Mouse (Mus musculus): ENCODE measurements at regions not wholly inside any gene's neighbourhood (a gene's known extent, or its start where the extent isn't known, plus 50 kb on each side); places are given as distances from the start of the nearest gene placed in this dataset.
A peak's percentile ranks its signal among the peaks of the same experiment; 100 is the strongest.

DNA sequence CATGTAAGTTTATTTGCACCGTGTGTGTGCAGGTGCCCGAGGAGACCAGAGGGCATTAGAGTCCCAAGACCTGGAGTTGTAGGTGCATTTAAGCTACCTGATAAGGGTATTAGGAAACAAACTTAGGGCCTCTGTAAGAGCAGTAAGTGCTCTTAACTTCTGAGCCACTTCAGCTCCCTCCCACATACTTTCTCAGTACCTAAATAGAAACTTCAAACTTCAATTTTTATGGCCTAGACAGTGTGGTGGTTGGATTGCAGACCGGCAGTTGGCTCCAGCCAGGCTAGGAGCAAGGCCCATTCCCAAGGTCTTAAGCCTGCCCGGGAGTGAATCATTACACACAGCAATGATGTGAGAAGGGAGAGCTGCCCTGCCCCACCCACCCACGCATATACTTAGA, 208.8 kb upstream of the Plpp4 start:
- DNase-seq (ENCODE audit: low spot score in 2 of 2), result no peak

DNA sequence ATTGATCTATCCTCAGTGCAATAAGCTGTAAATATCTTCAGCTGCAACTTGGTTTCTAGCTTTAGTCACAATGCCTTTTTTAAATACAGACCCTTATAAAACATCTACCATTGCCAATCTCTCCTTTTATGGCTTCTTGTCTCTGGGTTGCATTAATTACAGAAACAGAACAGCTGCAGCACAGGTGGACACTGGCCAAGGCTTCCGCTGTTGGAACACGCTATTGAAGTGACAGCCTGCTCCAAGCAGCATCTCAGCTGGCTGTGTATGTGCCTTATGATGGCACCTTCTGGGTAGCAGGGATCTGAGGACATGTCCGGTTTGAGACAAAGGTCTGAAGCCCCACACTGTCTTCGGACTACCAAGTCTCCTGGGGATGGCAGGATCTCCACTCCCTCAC, 207.1 kb upstream of the Plpp4 start:
- peak; percentile 16 to 22 for DNase-seq (ENCODE audit: low spot score in 2 of 2)

DNA sequence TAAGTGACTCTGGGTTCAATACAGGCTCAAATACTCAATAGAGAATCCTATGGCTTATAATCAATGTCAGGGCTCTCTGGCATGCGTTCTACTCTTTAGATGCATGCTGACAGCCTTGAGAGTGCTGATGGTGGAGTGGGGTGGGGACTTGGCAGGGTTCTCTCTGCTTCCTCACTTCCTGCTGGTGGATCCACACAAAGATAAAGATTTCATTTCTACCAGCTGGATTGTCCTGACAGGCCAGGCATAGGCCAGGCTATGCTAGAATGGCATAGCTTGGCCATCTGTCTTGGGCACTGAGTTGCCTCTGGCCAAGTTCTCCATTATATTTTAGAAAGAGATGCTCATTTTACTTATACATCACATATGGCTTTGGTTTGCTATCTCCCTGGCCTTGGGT, 206.2 kb upstream of the Plpp4 start:
- no peak for DNase-seq (ENCODE audit: low spot score in 2 of 2)

DNA sequence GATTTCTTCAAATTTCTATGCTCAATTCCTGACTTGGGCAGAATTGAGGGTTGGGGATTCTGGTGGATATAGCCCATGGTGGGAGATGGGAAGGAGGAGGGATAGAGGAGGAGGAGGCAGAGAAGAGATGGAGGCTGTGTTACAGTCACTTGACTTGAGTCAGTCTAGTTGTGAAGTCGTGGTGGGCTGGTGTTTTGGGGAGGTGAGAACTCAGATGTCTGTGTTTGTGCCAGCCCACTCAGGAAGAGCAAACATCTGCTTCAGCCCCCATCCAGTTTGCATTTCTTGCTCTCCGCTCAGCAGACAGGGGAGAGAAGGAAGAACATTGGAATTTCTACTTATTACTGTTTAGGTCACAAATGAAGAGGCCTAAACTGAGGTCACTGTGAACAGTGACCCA, 189.9 kb upstream of the Plpp4 start:
- no peak for DNase-seq (ENCODE audit: low spot score in 2 of 2)

DNA sequence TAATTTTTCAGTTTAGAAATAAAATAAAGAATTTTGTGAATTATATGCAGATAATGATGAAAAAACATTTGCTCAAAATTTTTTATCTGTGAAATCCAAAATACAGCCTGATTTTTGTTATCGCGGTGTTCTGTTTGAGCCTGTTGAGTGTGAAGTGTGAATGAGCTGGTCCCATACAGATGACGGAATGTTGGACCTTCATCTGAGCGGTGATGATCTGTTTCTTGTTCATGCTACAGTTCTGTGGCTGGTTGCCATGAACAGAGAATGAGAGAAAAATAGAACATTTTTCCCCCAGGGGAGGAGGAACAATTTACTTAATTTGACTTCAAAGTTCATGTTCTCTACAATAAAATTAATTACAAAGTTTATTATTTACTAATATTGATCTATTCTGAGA, 188.7 kb upstream of the Plpp4 start:
- DNase-seq (ENCODE audit: low spot score in 2 of 2), result no peak

DNA sequence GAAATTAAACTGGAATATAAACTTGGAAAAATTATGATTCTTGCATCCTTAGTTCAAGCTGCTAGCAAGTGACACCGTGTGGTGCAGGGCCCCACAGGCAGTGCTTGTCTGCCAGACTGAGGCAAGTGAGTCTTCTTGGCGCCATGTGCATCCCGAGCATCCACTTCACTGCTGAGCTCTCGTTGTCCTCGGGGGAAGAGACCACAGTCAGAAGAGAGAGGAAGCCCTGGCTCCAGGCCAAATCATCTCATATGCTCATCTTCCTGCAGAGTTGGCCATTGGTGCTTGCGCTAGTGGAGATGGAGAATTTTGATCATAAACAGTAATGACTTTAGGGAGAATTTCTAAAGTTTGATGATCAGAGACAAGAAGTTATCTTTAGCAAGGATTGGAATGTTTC, 177.0 kb upstream of the Plpp4 start:
- no peak for DNase-seq (ENCODE audit: low spot score in 2 of 2)

DNA sequence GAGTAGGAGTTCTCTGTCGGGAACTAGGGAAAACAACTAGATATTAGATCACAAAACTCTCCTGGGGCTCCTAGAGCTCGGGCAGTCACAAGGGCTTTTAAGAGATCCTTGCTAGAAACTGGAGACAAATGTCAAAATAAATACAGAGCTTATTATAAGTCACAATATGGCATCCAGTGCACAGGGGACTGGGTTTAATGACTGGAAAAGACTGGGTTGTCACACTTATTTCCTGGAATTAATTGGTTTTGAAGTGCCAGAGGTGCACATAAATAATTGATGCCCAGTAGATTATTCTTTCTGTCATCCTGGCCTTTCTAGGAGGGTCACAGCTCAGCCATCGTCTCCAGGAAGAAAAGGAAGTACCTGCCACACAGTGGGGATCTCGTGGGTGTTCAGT, 165.4 kb upstream of the Plpp4 start:
- no peak for DNase-seq (ENCODE audit: low spot score in 2 of 2)

DNA sequence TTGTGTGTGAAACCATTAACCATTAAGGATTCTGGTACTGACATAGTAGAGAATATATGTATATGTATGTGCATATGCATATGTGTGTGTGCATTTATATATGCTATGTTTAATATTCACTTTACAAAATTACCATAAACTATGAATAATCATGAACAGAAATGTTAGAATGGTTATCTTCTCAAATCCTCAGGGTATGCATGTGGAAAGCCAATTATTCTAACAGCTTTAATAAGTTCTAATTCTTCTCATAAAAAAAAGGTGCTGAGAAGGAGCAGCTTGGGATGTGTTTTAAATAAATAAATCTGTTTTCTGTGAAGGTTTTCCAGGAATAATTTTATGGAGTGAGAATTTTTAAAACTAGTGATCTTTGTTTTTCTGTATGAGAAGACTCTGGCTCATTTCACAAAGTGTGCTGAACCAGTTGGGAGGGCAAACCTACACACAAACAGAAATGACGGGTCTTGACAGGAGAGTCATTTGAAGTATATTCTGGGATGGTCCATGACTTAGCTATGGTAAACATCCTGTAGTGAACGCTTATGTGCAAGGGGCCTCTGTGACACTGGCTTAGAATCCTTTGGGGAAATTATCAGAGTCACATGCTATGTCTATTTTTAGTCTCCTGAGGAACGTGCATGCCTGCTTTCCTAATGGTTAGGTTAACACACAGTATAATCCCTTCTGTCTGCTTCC, 160.3 kb upstream of the Plpp4 start:
- DNase-seq (ENCODE audit: low spot score in 2 of 2), result no peak

DNA sequence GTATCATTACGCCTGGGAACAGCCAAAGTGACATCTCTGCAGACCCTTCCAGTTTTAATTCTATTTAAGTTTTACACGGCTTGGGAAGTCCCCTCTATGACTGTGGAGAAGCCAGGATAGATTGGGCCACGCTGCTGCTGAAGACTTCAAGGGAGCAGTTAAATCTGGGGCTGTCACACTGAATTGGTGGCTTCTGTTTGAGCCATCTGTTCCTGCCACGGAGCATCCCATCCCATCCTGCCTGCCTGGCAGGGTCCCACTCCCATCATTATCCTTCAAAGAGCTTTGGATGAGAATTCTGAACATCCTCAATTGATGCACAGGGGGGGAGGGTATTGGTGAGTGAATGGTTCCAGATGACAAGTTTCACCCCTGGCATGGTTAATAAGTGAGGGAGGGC, 154.4 kb upstream of the Plpp4 start:
- DNase-seq (ENCODE audit: low spot score in 2 of 2), result peak; percentile 59 to 81

DNA sequence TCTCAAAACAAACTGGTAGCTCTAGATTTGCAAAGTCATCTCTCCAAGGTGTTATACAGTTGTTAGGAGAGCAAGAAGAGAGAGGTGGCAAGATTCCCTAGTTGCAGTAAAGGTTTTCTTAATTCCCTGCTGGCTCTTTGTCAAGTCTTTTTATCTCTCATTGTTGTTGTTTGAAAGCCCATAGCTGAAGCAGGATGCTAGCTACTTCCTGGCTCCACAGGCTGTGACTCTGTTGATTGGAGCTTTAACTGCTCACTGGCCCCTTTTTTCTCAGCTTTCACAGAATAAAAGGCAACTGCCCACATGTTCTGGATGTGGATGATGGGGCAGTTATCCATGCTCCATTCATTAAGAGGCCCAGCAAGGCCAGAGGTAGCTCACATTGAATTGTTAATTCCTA, 122.7 kb upstream of the Plpp4 start:
- DNase-seq (ENCODE audit: low spot score in 2 of 2), result no peak

DNA sequence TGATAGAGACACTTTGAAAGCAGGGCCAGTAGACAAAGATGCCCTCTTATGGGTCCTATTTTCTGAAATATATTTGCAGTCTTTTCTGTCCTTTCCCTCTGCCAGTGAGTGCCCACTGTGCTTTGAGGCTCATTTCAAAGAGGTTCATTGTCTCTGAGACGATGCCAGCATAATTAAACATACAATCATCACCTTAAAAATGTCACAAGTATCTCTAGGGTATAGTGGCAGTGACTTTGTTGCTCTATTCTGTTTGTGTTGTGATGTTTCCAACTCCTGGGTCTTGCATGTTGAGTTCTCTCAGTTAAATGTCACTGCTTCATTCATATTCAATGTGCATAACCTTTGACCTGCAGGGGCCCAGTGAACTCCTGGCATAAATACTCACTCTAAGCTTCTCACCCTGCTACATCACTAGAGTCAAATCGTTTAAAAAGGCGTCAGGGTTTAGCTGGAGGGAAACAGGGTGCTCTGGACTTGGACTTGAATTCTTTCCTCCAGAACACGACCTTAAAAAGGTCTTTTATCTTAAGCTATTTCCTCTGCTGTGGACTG, 122.1 kb upstream of the Plpp4 start:
- no peak for DNase-seq (ENCODE audit: low spot score in 2 of 2)

DNA sequence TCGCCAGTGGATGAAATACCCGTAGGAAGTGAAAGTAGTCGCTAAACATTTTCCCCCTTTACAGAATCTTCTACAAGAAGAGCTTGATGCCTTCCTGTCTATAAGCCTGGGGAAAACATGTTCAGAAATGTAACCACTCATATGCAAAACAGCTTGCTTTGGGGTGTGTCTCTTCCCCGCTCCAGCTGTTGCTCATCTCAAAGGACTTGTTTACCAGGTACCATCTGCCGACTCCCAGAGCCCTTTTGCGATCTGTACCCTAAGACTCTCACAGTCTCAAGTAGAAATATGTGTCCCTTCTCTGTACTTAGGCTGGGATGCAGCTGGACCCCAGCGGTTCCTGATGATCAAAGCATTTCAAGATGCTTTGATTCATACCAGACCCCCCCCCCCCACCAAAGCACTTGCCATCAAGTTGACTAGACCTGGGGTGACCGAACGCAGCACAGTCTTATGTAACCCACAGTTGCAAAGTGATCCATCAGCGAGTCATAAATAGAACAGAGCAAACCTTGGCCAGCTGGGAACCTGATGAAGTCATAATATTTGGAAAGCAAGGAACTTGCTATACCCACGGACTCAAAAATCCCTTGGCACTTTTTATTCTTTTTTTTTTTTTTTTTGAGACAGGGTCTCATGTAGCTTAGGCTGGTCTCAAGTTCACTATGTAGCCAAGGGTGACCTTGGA, 119.4 kb upstream of the Plpp4 start:
- no peak for DNase-seq (ENCODE audit: low spot score in 2 of 2)

DNA sequence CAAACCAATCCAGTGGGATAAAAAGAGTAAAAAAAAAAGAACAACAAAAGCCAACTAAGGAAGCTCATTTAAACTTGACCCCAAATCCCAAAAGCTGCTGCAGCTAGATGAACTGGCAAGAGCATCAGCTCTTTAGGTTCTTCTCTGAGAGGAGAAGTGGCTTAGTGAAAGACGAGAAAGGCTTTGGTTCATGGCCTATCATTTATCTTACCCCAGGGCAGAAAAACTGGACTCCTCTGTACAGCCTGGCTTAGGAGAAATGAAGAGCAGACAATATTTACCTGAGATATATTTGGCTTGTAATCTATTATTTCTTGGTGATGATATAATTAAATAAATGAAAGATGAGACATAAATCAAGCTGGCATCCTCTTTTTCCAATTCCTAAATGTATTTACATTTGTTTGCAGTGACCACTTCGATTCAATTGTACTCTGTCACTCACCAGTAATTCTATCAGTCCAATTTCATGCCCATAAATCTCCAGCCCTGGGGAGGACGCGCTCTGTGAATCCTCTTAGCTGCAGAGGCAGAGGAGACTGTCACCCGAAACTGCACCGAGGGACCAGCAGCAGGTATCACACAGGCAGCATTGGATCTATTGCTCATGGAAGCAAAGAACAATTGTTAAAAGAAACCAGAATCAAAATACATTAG, 114.8 kb upstream of the Plpp4 start:
- DNase-seq (ENCODE audit: low spot score in 2 of 2), result no peak

DNA sequence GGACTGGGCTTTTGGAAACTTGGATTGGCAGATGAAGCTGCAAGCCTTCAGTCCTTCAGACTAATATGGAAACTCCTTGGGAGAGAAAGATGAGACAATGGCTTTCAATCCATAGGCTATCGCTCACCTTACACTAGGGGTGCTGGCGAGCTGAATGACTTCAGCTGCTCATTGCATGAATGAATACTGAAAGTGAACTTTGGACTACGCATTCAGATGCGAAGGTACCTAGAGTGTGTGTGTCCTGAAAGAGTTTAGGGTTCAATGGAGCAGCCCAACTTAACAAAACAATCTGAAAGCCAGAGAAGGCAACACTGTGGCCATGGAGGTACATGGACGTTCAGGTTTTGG, 114.3 kb upstream of the Plpp4 start:
- DNase-seq (ENCODE audit: low spot score in 2 of 2), result no peak

DNA sequence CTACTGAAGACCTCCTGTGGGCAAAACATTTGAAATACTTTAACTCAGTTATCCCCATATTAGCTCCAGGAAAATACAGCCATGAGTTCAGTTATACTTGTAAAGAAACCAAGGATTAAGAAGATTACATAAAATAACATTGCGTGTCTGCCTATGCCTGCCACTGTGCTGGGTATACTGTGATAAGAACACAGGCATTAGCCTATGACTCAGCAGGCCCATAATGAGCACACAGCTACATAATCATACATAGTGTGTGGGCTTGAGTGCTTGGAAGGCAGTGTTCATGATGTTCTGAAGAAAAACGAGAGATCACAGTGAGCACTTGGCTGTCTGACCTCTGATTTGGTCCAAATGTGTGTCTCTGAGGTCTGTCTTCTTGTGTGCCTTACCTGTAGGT, 101.3 kb upstream of the Plpp4 start:
- DNase-seq (ENCODE audit: low spot score in 2 of 2), result no peak

DNA sequence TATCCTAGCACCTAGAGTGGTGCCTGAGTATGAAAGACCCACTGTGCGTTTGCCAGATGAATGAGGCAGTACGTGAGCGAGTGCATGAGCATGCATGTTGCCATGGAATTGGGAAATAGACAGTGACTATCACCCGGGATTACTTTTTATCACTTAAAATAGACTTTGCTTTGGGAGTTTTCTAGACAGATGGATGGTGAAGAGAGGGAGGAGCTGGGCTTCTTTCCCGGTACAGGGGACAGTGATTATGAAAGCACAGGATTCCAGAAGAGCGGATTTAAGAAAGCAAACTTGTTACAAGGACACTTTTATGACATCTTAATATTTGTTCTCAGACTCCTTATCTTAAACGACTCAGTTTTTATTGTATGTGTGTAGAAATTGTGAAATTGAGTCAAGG, 86.9 kb upstream of the Plpp4 start:
- peak; percentile 14 to 33 for DNase-seq (ENCODE audit: low spot score in 2 of 2)

DNA sequence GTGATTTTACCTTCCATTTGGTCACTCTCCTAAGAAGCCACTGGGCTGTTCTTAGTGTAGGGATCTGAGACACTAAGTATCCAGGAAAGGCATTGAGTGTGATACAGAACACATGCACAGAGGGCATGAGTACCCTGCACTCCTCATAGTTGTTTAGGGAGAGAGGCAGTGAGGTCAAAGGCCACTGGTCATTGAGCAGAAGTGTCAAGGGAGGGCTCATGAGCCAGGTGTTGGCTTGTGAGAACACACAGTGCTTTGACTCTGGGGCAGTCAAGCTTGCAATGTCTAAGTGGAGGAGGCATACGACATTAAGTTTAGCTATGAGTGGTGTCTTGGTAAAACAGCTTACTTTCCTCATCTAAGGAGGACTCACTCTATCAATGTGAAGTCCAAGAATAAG, 65.9 kb upstream of the Plpp4 start:
- DNase-seq (ENCODE audit: low spot score in 2 of 2), result no peak

DNA sequence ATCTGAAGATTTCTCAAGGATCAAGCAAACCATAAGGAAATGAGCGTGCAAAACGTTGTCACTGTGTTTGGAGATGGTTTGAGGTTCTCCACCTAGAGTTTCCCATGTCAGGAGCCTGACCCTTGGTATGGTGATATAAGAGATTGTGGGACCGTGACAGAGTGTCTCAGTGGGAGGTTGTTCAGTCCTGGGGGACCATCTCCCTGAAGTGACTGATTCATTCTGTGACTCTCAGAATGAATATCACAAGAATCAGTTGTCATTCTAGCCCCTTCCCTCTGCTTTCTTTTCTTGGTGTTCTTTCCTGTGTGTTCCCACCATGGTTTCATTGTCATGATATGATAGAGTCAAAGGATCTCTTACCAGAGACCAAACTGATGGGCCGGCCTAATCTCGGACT, 49.8 kb upstream of the Plpp4 start:
- DNase-seq (ENCODE audit: low spot score in 2 of 2), result no peak
